Mouse (Mus musculus) erythroblast, adult 5-6 weeks (primary cell): ENCODE data around the gene Cmc4. TPM values are rescaled to one million over a fixed set of nuclear protein-coding genes. Genes with fewer than 3 reads are reported as not detected.
A peak's percentile ranks its signal among the peaks of the same experiment; 100 is the strongest.

Experiments used
- ATAC-seq: replicated peaks from 2 replicates; pipeline ENCODE4 v1.8.0; 2016; ENCODE audit warnings: moderate number of reproducible peaks, mild to moderate bottlenecking, moderate TSS enrichment, inconsistent platforms; ENCODE audit not compliant: poor library complexity, low FRiP score, severe bottlenecking
- total RNA-seq, 2 experiments: library from RNA; stranded (forward) in 1 of 2; stranded (reverse) in 1 of 2; fragments of 150-400 nt in 1 of 2; fragments of 200-764, 138-1000 nt in 1 of 2; gene quantifications; 2 replicates each; pipeline versions ENCODE4 v1.2.3 to v1.2.4; 2015 to 2017; ENCODE audit warnings: low replicate concordance in 2 of 2

The Cmc4 gene
- 172 and 187 TPM in 2 replicates for total RNA-seq (2015; ENCODE audit: low replicate concordance)
- total RNA-seq (2017; ENCODE audit: low replicate concordance) = 78.7 and 97.6 TPM in 2 replicates

- ATAC-seq = peak; percentile 98
Observed at GRCm38 (mm10) chrX:75415936-75416785, at the start of gene Cmc4, which contains the start of the genes Mtcp1 and Brcc3. Cmc4 (minus strand) TSS chrX:75416584. Mtcp1 (minus strand) TSS chrX:75416588. Brcc3 (plus strand) TSS chrX:75416628.

- ATAC-seq = no peak
Observed at GRCm38 (mm10) chrX:75454597-75454996, 38.2 kb upstream of the Cmc4 start.

- no peak for ATAC-seq
Observed at GRCm38 (mm10) chrX:75409711-75410110, 6.7 kb downstream of the Cmc4 start.

GRCm38 (mm10) chrX:75403350-75403749 is 13.0 kb downstream of the Cmc4 start:
- ATAC-seq = peak; percentile 59

GRCm38 (mm10) chrX:75402668-75403067 is 13.7 kb downstream of the Cmc4 start:
- peak; percentile 99 for ATAC-seq

- no peak for ATAC-seq
Observed at GRCm38 (mm10) chrX:75399471-75399870, 16.9 kb downstream of the Cmc4 start.

- peak; percentile 91 for ATAC-seq
Observed at GRCm38 (mm10) chrX:75382195-75382771, 34.1 kb downstream of the Cmc4 start, which contains the start of the genes Fundc2 and F8. Fundc2 (plus strand) TSS chrX:75382399. F8 (minus strand) TSS chrX:75382615.

GRCm38 (mm10) chrX:75381699-75382098 is 34.7 kb downstream of the Cmc4 start:
- no peak for ATAC-seq

GRCm38 (mm10) chrX:75381176-75381575 is 35.2 kb downstream of the Cmc4 start:
- ATAC-seq = no peak

- ATAC-seq = no peak
Observed at GRCm38 (mm10) chrX:75376815-75377214, 39.6 kb downstream of the Cmc4 start.

- no peak for ATAC-seq
Observed at GRCm38 (mm10) chrX:75372666-75373425, 43.5 kb downstream of the Cmc4 start.

- no peak for ATAC-seq
Observed at GRCm38 (mm10) chrX:75370197-75370596, 46.2 kb downstream of the Cmc4 start.

Other genes with a start within 250 kb of the Cmc4 start
- gene Fundc2, start 34.2 kb downstream of the Cmc4 start, total RNA-seq (2015; ENCODE audit: low replicate concordance) = 33.9 and 52.6 TPM in 2 replicates
- gene Fundc2, start 34.2 kb downstream of the Cmc4 start, total RNA-seq (2017; ENCODE audit: low replicate concordance) = 21.0 and 35.0 TPM in 2 replicates
- gene F8, start 34.0 kb downstream of the Cmc4 start, total RNA-seq (2015; ENCODE audit: low replicate concordance) = 5.9 and 9.4 TPM in 2 replicates
- 8.9 and 10.5 TPM in 2 replicates for gene F8, start 34.0 kb downstream of the Cmc4 start, total RNA-seq (2017; ENCODE audit: low replicate concordance)
- 52.3 and 67.1 TPM in 2 replicates for gene Mtcp1, start within 50 bp of the Cmc4 start, total RNA-seq (2015; ENCODE audit: low replicate concordance)
- 104 and 116 TPM in 2 replicates for gene Mtcp1, start within 50 bp of the Cmc4 start, total RNA-seq (2017; ENCODE audit: low replicate concordance)
- gene Brcc3, start within 50 bp of the Cmc4 start, total RNA-seq (2015; ENCODE audit: low replicate concordance) = 21.1 and 27.1 TPM in 2 replicates
- 26.3 and 36.5 TPM in 2 replicates for gene Brcc3, start within 50 bp of the Cmc4 start, total RNA-seq (2017; ENCODE audit: low replicate concordance)
- 115 and 137 TPM in 2 replicates for gene Vbp1, start 97.7 kb upstream of the Cmc4 start, total RNA-seq (2015; ENCODE audit: low replicate concordance)
- gene Vbp1, start 97.7 kb upstream of the Cmc4 start, total RNA-seq (2017; ENCODE audit: low replicate concordance) = 149 and 170 TPM in 2 replicates
- gene Rab39b, start 161.6 kb upstream of the Cmc4 start, total RNA-seq (2015; ENCODE audit: low replicate concordance) = not detected in 2 replicates
- not detected in 2 replicates for gene Rab39b, start 161.6 kb upstream of the Cmc4 start, total RNA-seq (2017; ENCODE audit: low replicate concordance)